Mouse (Mus musculus): ENCODE measurements around the gene Nudt16.
A peak's percentile ranks its signal among the peaks of the same experiment; 100 is the strongest.
"Not testable (repeated sequence)": the region's sequence is repeated elsewhere in the genome, so short reads cannot be mapped to it uniquely, and the experiment has no call there.

Nudt16 gene

GRCm38 (mm10) chr9:105131253-105132001, at the start of gene Nudt16:
Gene Nudt16 (minus strand): TSS chr9:105131824.
- DNase-seq (ENCODE audit: low spot score in 2 of 2) = peak; percentile 81 to 82

GRCm38 (mm10) chr9:105144992-105145391, 13.4 kb upstream of the Nudt16 start, which contains the start of gene 1700080E11Rik:
Gene 1700080E11Rik (minus strand): TSS chr9:105145092.
- DNase-seq (ENCODE audit: low spot score in 2 of 2) = no peak

- no peak for DNase-seq (ENCODE audit: low spot score in 2 of 2)
Observed at GRCm38 (mm10) chr9:105139204-105139603, 7.6 kb upstream of the Nudt16 start.

- no peak for DNase-seq (ENCODE audit: low spot score in 2 of 2)
Observed at GRCm38 (mm10) chr9:105136404-105136803, 4.8 kb upstream of the Nudt16 start.

GRCm38 (mm10) chr9:105134536-105134935, 2.9 kb upstream of the Nudt16 start:
- no peak for DNase-seq (ENCODE audit: low spot score in 2 of 2)

GRCm38 (mm10) chr9:105132002-105132367, 361 bp upstream of the Nudt16 start:
- no peak for DNase-seq (ENCODE audit: low spot score in 2 of 2)

GRCm38 (mm10) chr9:105130331-105130730, 1.3 kb downstream of the Nudt16 start:
- no peak for DNase-seq (ENCODE audit: low spot score in 2 of 2)

- not testable (repeated sequence) for DNase-seq (ENCODE audit: low spot score in 2 of 2)
Observed at GRCm38 (mm10) chr9:105125206-105125605, 6.4 kb downstream of the Nudt16 start.

- no peak for DNase-seq (ENCODE audit: low spot score in 2 of 2)
Observed at GRCm38 (mm10) chr9:105103893-105104292, 27.7 kb downstream of the Nudt16 start.

- no peak for DNase-seq (ENCODE audit: low spot score in 2 of 2)
Observed at GRCm38 (mm10) chr9:105101911-105102310, 29.7 kb downstream of the Nudt16 start.

GRCm38 (mm10) chr9:105100807-105101570, 30.6 kb downstream of the Nudt16 start:
- no peak for DNase-seq (ENCODE audit: low spot score in 2 of 2)

GRCm38 (mm10) chr9:105080246-105080645, 51.4 kb downstream of the Nudt16 start:
- DNase-seq (ENCODE audit: low spot score in 2 of 2) = no peak

Data from frontal cortex, postnatal 14 days (tissue).